Mouse (Mus musculus): Measurements from ENCODE around the gene Tbcel. TPM values are rescaled to one million over a fixed set of nuclear protein-coding genes. Genes with fewer than 3 reads are reported as not detected.

The Tbcel gene
- polyA plus RNA-seq, 1 experiment from 2014 or later: 6.1 TPM

DNA sequence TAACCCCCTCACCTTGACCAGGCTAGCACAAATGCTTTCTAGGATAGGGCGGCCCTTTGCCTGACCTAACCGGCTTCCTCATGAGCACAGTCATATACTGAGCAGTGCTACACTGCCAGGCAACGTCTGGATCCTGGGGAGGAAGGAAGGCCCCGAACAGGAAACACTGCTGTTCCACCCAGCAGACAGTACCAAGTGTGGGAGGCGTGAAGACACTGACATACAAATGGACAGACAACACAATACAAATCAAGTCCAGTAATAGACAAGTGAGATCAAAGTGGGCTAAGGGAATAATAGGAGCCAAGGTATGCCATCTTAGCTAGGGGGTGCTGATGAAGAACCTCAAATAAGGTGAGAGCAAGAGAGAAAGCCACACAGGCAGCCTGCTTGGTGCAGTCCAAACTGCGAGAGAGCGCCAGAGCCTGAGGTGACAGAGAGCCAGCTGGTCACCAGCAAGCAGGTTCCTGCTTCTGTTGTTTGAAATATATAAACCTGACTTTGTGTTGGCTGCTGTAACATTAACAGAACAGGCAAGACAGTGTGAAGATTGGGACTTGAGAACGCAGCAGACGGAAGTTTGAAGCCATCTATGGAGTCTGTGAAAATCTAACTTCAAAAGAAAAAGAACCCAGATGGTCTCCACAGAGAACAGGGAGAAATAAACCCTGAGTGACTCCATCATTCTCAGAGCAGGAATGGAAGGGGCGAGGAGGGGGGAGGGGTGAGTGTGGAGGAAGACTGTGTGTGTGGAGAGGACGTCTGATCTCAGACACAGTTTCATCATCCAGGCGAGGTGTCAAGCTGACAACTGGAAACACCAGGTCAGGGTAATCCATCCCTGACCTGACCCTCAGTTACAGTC, 79.3 kb downstream of the Tbcel start:
- Histone ChIP-seq H3K9me3 (replicated peaks) (no peaks in the 10 kb centered on the region), H3K36me3 (peaks cover 42% of the 10 kb centered on the region), H3K4me1 (peaks cover 17% of the 10 kb centered on the region), H3K4me3 (no peak overlapping the region), H3K4me2 (replicated peaks) (no peak overlapping the region), H3K9ac (no peak overlapping the region), H3K27me3 (no peaks in the 10 kb centered on the region), H3K27ac (no peak overlapping the region)
- 71% methylated on average over 12 of the region's 12 CpGs for WGBS
- ATAC-seq (ENCODE audit: low FRiP score): no peak

DNA sequence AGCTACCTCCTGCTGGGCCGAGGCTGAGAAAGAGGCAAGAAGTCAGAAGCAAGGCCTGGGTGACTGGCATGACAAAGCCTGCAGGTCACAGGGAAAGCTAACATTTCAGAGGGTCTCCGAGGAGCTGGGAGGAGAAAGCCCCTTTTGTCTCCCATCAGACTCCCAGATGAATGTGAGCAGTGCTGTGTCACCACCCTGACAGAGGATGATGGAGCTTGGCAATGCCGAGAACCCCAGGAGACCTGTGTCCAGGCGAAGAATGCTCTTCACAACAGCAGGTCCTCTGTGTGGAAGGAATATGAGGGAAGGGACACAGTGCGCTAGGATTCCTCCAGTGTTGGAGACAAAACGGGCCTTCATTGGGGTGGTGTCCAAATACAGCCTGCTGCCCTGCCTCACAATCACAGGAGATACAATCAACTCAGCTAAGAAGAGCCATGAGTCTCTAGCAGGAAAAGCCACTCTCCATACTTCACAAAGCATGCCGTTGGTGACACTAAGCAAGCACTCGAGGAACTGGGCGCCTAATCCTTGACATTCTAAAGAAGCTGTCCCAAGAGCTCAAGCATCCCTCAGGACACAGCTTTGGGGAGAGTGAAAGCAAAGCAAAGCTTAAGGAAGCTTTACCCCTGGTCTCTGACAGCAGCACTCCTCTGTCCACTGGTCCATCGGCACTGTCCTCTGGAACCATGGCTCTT, 80.8 kb downstream of the Tbcel start:
- no peak overlapping the region for H3K4me2 ChIP-seq (replicated peaks)
- WGBS: 30% methylated on average over 10 of the region's 10 CpGs
- peak overlapping the region; percentile 45 for H3K27ac ChIP-seq
- H3K9me3 ChIP-seq (replicated peaks): no peaks in the 10 kb centered on the region
- 0 out of 2 replicates have a peak overlapping the region, but pooled peaks have one; percentile 18 for H3K9ac ChIP-seq
- ATAC-seq (ENCODE audit: low FRiP score): no peak; the same call in 1 of the 2 replicates
- H3K4me1 ChIP-seq: peaks cover 17% of the 10 kb centered on the region
- H3K36me3 ChIP-seq: peaks cover 54% of the 10 kb centered on the region
- H3K27me3 ChIP-seq: no peaks in the 10 kb centered on the region
- H3K4me3 ChIP-seq: no peak overlapping the region

DNA sequence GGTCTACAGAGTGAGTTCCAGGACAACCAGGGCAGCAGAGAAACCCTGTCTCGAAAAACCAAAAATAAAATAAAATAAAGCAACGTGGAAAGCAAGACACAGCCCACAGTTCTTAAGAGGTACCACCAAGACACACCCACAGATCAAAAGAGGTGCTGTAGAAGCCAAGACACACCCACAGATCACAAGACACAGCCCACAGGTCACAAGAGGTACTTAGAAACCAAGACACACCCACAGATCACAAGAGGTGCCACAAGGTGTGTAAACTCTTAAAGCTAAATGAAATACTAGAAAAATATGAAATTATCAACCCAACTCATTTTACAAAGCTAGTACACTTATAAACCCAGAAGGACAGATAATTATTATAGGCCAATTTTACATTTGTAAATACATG, 84.0 kb downstream of the Tbcel start:
- Histone ChIP-seq H3K9ac (no peak overlapping the region), H3K36me3 (peaks cover 36% of the 10 kb centered on the region), H3K27me3 (no peaks in the 10 kb centered on the region), H3K4me2 (replicated peaks) (no peak overlapping the region), H3K27ac (no peak overlapping the region), H3K9me3 (replicated peaks) (no peaks in the 10 kb centered on the region), H3K4me3 (no peak overlapping the region), H3K4me1 (peaks cover 14% of the 10 kb centered on the region)
- ATAC-seq (ENCODE audit: low FRiP score): no peak
- 93% methylated on average over 2 of the region's 2 CpGs for WGBS

DNA sequence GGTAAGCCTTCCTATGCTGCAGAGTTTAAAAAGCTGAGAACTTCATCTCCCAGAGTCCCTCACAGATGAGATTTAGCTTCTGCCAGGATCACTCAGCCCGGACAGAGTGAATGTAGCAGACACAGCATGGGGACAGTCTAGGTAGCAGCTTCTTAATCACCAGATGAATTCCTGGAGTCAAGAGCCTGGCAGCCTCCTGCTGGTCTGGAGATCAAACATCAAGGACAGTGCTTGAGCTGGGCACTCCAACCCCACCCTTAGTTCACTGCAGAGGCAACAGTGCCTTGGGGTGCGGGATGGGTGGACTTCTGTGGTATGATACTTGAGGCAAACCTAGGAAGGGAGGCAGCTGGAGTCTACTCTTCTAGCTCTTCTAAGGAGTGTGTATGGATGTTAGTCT, 87.9 kb downstream of the Tbcel start:
- WGBS: 78% methylated on average over 2 of the region's 2 CpGs
- H3K36me3 ChIP-seq: peaks cover 27% of the 10 kb centered on the region
- H3K4me1 ChIP-seq: no peaks in the 10 kb centered on the region
- H3K27ac ChIP-seq: no peak overlapping the region
- H3K9me3 ChIP-seq (replicated peaks): no peaks in the 10 kb centered on the region
- no peak overlapping the region for H3K9ac ChIP-seq
- H3K4me2 ChIP-seq (replicated peaks): no peak overlapping the region
- H3K4me3 ChIP-seq: no peak overlapping the region
- no peak for ATAC-seq (ENCODE audit: low FRiP score)
- no peaks in the 10 kb centered on the region for H3K27me3 ChIP-seq

DNA sequence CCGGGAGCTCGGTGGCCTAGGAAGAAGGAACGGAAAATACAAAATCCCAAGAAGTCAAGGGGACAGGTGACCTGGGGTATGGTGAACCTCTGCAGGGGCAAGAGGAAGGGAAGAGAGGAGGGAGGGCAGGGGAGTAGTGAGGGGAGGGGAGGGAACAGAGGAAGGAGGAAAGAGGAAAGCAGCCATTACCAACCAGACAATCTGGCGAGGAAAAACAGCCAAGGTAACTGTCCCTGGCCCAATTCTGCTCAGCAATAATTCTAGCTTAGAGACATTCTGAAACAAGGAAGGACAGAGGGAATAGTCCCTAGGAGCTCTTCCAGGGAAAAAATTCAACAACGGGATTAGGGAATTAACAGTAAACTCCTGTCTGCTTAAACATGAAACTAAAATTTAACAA, 88.8 kb downstream of the Tbcel start:
- H3K4me3 ChIP-seq: no peak overlapping the region

DNA sequence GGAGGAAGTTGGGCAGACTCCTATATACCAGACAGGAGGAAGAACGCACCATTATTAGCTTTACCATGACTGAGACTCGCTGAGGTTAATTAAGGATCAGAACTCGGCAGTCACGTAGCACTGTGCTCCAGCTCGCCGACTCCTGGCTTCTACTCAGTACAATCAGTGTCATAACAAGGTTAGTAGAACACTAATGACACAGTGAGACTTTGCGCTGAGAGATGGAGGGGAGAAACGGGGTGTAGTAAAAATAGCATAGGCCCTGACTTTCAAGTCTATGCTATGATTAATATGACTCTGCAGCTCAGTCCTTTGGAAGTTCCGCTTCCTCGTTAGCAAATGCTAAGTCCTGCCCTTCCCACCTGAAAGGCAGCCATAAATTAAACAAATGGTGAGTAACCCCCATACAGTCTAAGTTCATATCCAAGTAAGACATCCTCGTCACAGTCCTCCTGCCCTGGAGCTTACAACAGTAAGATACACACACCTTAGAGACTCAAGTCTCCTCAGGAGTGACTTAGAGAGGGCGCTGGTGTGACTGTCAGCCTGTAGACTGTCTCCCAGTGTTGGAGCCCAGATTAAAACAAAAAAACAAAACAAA, 90.2 kb downstream of the Tbcel start:
- Histone ChIP-seq H3K27me3 (no peaks in the 10 kb centered on the region), H3K4me1 (peaks cover 14% of the 10 kb centered on the region; the same call in 1 of the 2 replicates), H3K9ac (no peak overlapping the region), H3K27ac (no peak overlapping the region), H3K4me2 (replicated peaks) (no peak overlapping the region), H3K9me3 (replicated peaks) (no peaks in the 10 kb centered on the region), H3K36me3 (peaks cover 27% of the 10 kb centered on the region), H3K4me3 (no peak overlapping the region)
- 91% methylated on average over 12 of the region's 12 CpGs for WGBS
- no peak for ATAC-seq (ENCODE audit: low FRiP score)

More for the DNA sequence above, 88.8 kb downstream of the Tbcel start:
- Histone ChIP-seq H3K4me1 (0 out of 2 replicates have a peak, but pooled peaks cover 6% of the 10 kb centered on the region), H3K4me2 (replicated peaks) (no peak overlapping the region), H3K9me3 (replicated peaks) (no peaks in the 10 kb centered on the region), H3K9ac (no peak overlapping the region), H3K36me3 (peaks cover 27% of the 10 kb centered on the region), H3K27me3 (no peaks in the 10 kb centered on the region), H3K27ac (no peak overlapping the region)
- 92% methylated on average over 5 of the region's 5 CpGs for WGBS
- no peak for ATAC-seq (ENCODE audit: low FRiP score)

DNA sequence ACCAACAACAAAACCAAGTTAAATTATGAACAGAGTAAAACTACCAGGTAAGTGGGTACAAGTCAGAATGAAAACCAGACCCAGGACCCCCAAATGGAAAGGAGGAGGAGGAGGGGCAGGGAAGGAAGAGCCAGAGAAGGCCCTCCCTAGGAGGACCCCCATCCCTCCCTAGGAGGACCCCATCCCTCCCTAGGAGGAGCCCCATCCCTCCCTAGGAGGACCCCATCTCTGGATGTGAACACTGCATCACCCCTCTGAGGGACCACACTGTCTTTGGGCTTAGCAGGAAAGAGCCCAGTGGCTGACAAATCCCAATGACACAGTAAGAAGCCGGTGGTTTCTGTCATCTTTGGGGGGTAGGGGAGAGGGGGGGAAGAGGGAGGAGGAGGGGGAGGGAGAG, 92.4 kb downstream of the Tbcel start:
- Histone ChIP-seq H3K9me3 (replicated peaks) (no peaks in the 10 kb centered on the region), H3K4me3 (no peak overlapping the region), H3K4me2 (replicated peaks) (no peak overlapping the region), H3K27me3 (no peaks in the 10 kb centered on the region), H3K4me1 (peaks cover 14% of the 10 kb centered on the region; the same call in 1 of the 2 replicates), H3K36me3 (peaks cover 17% of the 10 kb centered on the region; the same call in 1 of the 2 replicates), H3K9ac (no peak overlapping the region), H3K27ac (no peak overlapping the region)
- ATAC-seq (ENCODE audit: low FRiP score): no peak
- WGBS: 38% methylated on average over 1 of the region's 1 CpGs

DNA sequence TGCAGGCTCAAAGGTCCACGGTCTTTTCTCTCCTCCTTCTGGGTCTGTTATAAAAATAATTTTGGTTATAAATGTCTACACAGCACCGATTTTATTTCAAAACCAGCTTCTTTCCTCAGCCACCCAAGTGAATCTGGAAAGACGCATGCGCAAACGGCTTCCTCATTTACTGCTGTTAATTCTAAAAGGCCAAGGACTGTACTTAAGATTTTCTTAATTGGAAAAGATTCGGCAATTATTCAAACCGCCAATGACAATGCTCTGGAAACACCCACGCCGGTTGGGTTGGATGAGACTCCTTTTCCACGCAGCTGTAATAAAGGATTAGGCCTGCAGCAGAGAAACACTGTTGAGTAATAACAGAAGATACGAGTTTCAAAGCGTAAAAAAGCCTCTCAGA, 94.3 kb downstream of the Tbcel start:
- ATAC-seq (ENCODE audit: low FRiP score): no peak
- Histone ChIP-seq H3K4me2 (replicated peaks) (no peak overlapping the region), H3K27me3 (no peaks in the 10 kb centered on the region), H3K4me1 (peaks cover 14% of the 10 kb centered on the region; the same call in 1 of the 2 replicates), H3K36me3 (peaks cover 17% of the 10 kb centered on the region; the same call in 1 of the 2 replicates), H3K9ac (no peak overlapping the region), H3K9me3 (replicated peaks) (no peaks in the 10 kb centered on the region), H3K27ac (no peak overlapping the region), H3K4me3 (no peak overlapping the region)
- WGBS: 73% methylated on average over 12 of the region's 12 CpGs

DNA sequence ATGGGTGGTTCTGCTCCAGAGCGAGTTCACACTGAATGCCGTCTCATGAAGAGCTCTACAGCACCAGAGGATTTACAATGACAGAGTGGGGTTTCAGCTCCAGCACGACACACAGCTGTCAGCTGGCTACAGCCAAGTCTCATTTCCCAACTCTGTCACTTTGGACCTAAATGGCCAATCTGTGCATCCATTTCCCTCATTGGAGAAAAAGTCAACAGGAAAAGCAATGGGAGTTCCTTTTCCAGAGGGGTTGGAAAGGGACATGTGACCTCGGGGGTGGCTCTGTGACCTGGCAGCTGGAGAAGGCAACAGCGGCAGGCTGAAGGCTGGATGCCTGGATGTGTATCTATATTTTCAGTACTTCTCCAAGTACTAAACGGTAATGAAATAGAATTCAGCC, 96.3 kb downstream of the Tbcel start:
- Histone ChIP-seq H3K9ac (no peak overlapping the region), H3K4me2 (replicated peaks) (no peak overlapping the region), H3K4me1 (peaks cover 15% of the 10 kb centered on the region; the same call in 1 of the 2 replicates), H3K36me3 (peaks cover 15% of the 10 kb centered on the region; the same call in 1 of the 2 replicates), H3K4me3 (no peak overlapping the region), H3K9me3 (replicated peaks) (no peaks in the 10 kb centered on the region), H3K27ac (no peak overlapping the region), H3K27me3 (no peaks in the 10 kb centered on the region)
- no peak for ATAC-seq (ENCODE audit: low FRiP score)
- 94% methylated on average over 6 of the region's 6 CpGs for WGBS

DNA sequence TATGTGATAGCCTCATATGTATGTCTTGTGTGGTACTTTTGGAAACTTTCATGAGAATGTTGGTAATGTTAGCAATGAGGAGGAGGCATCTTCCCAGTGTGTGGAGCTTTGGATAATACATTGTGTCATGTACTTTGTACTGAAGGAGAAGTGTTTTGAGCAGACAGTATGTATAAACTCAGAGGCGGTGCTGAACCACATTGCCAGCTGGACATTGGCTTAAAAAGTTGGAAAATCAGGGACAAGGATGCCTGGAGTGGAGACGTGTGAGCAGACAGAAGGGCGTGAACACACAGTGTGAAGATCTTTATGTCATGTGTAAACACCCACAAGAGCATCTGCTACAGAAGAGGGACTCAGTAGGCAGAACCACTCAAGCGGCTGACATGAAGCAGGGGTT, 101.9 kb downstream of the Tbcel start:
- Histone ChIP-seq H3K9ac (no peak overlapping the region), H3K4me1 (peaks cover 3% of the 10 kb centered on the region; the same call in 1 of the 2 replicates), H3K27me3 (no peaks in the 10 kb centered on the region), H3K4me3 (no peak overlapping the region), H3K36me3 (no peaks in the 10 kb centered on the region), H3K9me3 (replicated peaks) (no peaks in the 10 kb centered on the region), H3K27ac (no peak overlapping the region), H3K4me2 (replicated peaks) (no peak overlapping the region)
- WGBS: 81% methylated on average over 4 of the region's 4 CpGs
- no peak for ATAC-seq (ENCODE audit: low FRiP score)

DNA sequence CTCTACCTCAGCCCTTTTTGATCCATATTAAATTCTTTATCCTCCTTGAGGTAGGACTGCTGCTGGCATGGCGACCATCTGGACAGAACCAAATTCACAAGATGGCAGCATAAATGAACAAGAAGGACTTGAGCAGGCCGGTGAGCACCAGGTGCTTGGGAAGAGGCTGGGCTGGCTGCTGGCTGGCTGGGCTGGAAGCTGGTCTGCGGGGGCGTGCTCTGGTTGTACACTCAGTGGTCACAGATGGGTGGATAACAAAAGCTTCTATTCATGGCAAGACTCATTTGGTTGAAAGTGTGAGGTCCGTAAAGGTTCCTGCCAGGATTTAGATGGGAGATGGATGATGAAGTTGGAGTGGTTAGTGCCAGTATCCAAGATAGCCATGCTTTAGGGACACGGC, 106.1 kb downstream of the Tbcel start:
- Histone ChIP-seq H3K9me3 (replicated peaks) (no peaks in the 10 kb centered on the region), H3K4me1 (peaks cover 5% of the 10 kb centered on the region; the same call in 1 of the 2 replicates), H3K4me2 (replicated peaks) (no peak overlapping the region), H3K4me3 (no peak overlapping the region), H3K9ac (no peak overlapping the region), H3K27ac (no peak overlapping the region), H3K36me3 (no peaks in the 10 kb centered on the region), H3K27me3 (no peaks in the 10 kb centered on the region)
- ATAC-seq (ENCODE audit: low FRiP score): no peak
- 57% methylated on average over 6 of the region's 6 CpGs for WGBS

DNA sequence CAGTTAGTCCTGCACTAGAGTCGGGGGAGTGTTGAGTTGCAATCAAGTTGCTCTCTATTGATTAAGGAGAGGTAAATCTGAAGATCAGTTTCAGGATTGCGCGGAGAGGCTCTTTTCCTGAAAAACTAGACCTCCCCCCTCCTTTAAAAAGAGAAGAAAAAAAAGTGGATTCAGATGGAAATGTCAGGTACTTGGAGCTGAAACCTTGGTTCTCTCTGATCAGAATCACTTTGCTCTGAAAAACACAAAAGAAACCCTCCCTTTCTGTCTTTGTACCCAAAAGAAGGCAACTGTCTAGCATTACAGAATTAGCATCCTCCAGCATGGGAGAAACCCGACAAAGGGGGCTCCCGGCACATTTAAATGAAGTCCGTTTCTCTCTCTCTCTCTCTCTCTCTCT, 107.8 kb downstream of the Tbcel start, which contains the start of gene Tecta:
TSS of gene Tecta (minus strand) at position 101 of the 400 bp plus-strand sequence.
- WGBS: 64% methylated on average over 6 of the region's 6 CpGs
- no peak for ATAC-seq (ENCODE audit: low FRiP score)

More for the DNA sequence above, 107.8 kb downstream of the Tbcel start, which contains the start of gene Tecta:
- no peak within 1 kb of the TSS for H3K9ac ChIP-seq
- H3K27me3 ChIP-seq: no peaks in the 10 kb centered on the region
- H3K4me1 ChIP-seq: peaks cover 3% of the 10 kb centered on the region; the same call in 1 of the 2 replicates
- no peak within 1 kb of the TSS for H3K27ac ChIP-seq
- no peak within 1 kb of the TSS for H3K4me2 ChIP-seq (replicated peaks)
- no peak within 1 kb of the TSS for H3K4me3 ChIP-seq
- no peaks in the 10 kb centered on the region for H3K36me3 ChIP-seq
- H3K9me3 ChIP-seq (replicated peaks): no peaks in the 10 kb centered on the region

Measured in hindbrain, embryonic 12.5 days (tissue).